Mouse (Mus musculus) ES-Bruce4 (cell line): Measurements from ENCODE around the gene Hnf1a.

Experiments
- CTCF ChIP-seq: IDR thresholded peaks from one replicate; pipeline ENCODE4 v1.8.1; 2011; ENCODE audit warnings: low read depth, low read length
- EP300 ChIP-seq: IDR thresholded peaks from 2 replicates; pipeline ENCODE4 v1.6.1; 2011; ENCODE audit warnings: low read depth, low read length; ENCODE audit not compliant: insufficient read depth

DNA sequence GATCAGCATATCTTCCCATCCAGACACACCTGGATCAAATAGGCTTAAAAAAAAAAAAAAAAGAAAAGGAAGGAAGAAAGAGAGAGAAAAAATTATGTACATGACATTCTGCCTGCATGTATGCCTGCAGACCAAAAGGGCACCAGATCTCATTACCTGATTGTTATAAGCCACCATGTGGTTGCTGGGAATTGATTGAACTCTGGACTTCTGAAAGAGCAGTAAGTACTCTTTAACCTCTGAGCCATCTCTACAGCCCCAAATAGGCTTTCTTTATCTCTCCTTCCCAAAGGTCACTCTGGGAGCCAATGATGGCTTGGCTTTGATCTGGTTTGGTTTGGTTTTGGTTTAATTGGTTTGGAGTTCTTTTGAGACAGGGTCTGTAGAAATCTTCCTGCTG lies 14.2 kb upstream of the Hnf1a start:
- TF ChIP-seq CTCF (no peak), EP300 (no peak)
